Comparison of ENCODE assay signal across 8 mouse cellular contexts in the genomic region with DNA sequence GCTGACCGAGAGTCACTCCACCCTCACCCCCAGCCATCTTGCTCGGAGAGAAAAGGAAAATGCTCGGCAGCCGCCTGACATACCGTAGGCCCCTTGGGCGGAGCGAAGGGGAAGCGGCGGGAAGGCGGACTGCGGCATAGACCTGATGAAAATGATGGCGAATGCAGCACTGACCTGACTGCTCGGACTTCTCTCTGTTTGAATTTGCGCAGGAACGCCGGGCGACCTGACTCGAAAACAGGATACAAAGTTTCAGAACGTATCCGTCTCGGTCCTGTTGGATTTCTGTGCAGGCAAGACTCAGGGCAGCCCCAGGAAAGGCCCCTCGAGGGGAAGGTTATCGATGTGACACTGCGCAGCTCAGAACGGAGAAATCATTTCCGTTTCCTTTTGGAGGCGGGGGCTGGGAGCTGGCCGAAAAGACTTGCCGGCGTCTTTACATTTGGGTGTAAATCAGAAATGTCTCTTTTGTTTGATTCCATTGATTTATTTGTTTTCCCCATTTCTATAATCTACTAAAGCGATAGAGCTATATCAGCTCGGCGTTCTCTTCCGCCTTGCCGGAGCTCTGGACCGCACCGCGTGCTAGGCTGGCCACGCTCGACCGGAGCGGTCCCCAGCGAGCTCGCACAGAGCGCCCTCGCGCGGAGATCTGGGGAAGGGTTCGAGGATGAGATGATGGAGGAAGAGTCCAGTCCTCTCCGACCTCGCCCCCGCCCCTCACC. TPM values are rescaled to one million over a fixed set of nuclear protein-coding genes. Genes with fewer than 3 reads are reported as not detected.
DNase-seq lines count a peak whose midpoint lies in the region; ATAC-seq and TF ChIP-seq lines count a peak whose summit lies in the region.

TSS of gene Eif2s3x (minus strand) at position 266 of the 725 bp plus-strand sequence.

- peak within 1 kb of the TSS; percentile 99 for H3K27ac ChIP-seq in MEL (ENCODE audit: control insufficient read depth, low read depth, low read length)
- H3K27ac ChIP-seq in hindbrain, embryonic 10.5 days: peak within 1 kb of the TSS; percentile 90
- peak within 1 kb of the TSS; percentile 71 for H3K27ac ChIP-seq in lung, postnatal 0 days (ENCODE audit: low read length)

- no peak for TF ChIP-seq EP300 in MEL (IDR thresholded peaks at IDR 0.05; ENCODE audit: low read depth in 1 of 2, low read length in 2 of 2)
- 0 out of 2 replicates have a peak, but pooled peaks have one; percentile 18 for TF ChIP-seq EP300 in lung, postnatal 0 days (IDR thresholded peaks at IDR 0.05)

- WGBS in hindbrain, embryonic 10.5 days: under 1% methylated on average over 52 of the region's 52 CpGs
- WGBS in lung, postnatal 0 days: under 1% methylated on average over 52 of the region's 52 CpGs

- peak; percentile 96 for ATAC-seq in frontal cortex, adult (ENCODE audit: low TSS enrichment)
- peak; percentile 96 for ATAC-seq in lung, postnatal 0 days

- no peaks in the 10 kb centered on the region for H3K9me3 ChIP-seq in MEL (replicated peaks; ENCODE audit: insufficient read depth, low read length)
- H3K9me3 ChIP-seq in hindbrain, embryonic 10.5 days: no peaks in the 10 kb centered on the region
- H3K9me3 ChIP-seq in lung, postnatal 0 days (ENCODE audit: low read length): no peaks in the 10 kb centered on the region

- peak in 2 of 3 experiments; percentile 62 to 78; a peak in 5 of 6 replicates for TF ChIP-seq CTCF in MEL (IDR thresholded peaks at IDR 0.05 in 2 of 3, conservative IDR thresholded peaks at IDR 0.05 in 1 of 3; ENCODE audit: control insufficient read depth in 1 of 3, insufficient read depth in 1 of 3, low read depth in 2 of 3, low read length in 3 of 3, poor library complexity in 1 of 3, severe bottlenecking in 1 of 3)
- TF ChIP-seq CTCF in lung, postnatal 0 days (IDR thresholded peaks at IDR 0.05): peak; percentile 76

- H3K79me2 ChIP-seq in MEL (ENCODE audit: control insufficient read depth, insufficient read depth, low read length, poor library complexity): peaks cover 19% of the 10 kb centered on the region

- peak within 1 kb of the TSS; percentile 96 to 98 for H3K4me3 ChIP-seq in MEL (ENCODE audit: control insufficient read depth in 1 of 2, insufficient read depth in 1 of 2, low read depth in 2 of 2, low read length in 2 of 2)
- H3K4me3 ChIP-seq in hindbrain, embryonic 10.5 days: peak within 1 kb of the TSS; percentile 80
- H3K4me3 ChIP-seq in lung, postnatal 0 days (ENCODE audit: low read depth, low read length): peak within 1 kb of the TSS; percentile 78

- peak within 1 kb of the TSS; percentile 65 for H3K4me2 ChIP-seq in lung, postnatal 0 days (replicated peaks; ENCODE audit: low read depth, low read length)

- peak; percentile 90 for DNase-seq in MEL (ENCODE audit: low read depth, low spot score)
- peak; percentile 93 for DNase-seq in cerebellum, adult 8-10 months
- DNase-seq in hindbrain, embryonic 10.5 days (ENCODE audit: low spot score): peak; percentile 86
- peak; percentile 71 for DNase-seq in layer of hippocampus, adult 9-11 months
- peak; percentile 93 for DNase-seq in lung, postnatal 0 days (ENCODE audit: low spot score)
- peak; percentile 90 for DNase-seq in ovary, postnatal 14 days (ENCODE audit: low spot score)
- peak; percentile 83 for DNase-seq in thymus, postnatal 14 days

- peaks cover 10 to 24% of the 10 kb centered on the region in 2 experiments for H3K36me3 ChIP-seq in MEL (ENCODE audit: control insufficient read depth in 1 of 2, insufficient read depth in 2 of 2, low read length in 2 of 2)
- peaks cover 30% of the 10 kb centered on the region for H3K36me3 ChIP-seq in hindbrain, embryonic 10.5 days
- H3K36me3 ChIP-seq in lung, postnatal 0 days (ENCODE audit: insufficient read depth, low read length): no peaks in the 10 kb centered on the region

- no peaks in the 10 kb centered on the region; a peak in 1 of 4 replicates for H3K4me1 ChIP-seq in MEL (ENCODE audit: control insufficient read depth in 1 of 2, insufficient read depth in 2 of 2, low read length in 2 of 2)
- H3K4me1 ChIP-seq in hindbrain, embryonic 10.5 days (replicated peaks): 0 out of 2 replicates have a peak, but pooled peaks cover 3% of the 10 kb centered on the region
- no peaks in the 10 kb centered on the region for H3K4me1 ChIP-seq in lung, postnatal 0 days (ENCODE audit: insufficient read depth, low read depth, low read length)

- no peak; the same call in 1 of the 2 replicates for TF ChIP-seq RAD21 in MEL (IDR thresholded peaks at IDR 0.05; ENCODE audit: low read depth, low read length)

- peak within 1 kb of the TSS; percentile 94 for H3K9ac ChIP-seq in MEL (ENCODE audit: control insufficient read depth, low read depth, low read length, poor library complexity, severe bottlenecking)
- peak within 1 kb of the TSS; percentile 66 for H3K9ac ChIP-seq in lung, postnatal 0 days (replicated peaks; ENCODE audit: low read depth)

- TF ChIP-seq POLR2A in MEL (IDR thresholded peaks at IDR 0.05; ENCODE audit: control insufficient read depth in 1 of 2, insufficient read depth in 1 of 2, low read depth in 1 of 2, low read length in 2 of 2, poor library complexity in 1 of 2): peak; percentile 15 to 74; a peak in 2 of 4 replicates

- no peaks in the 10 kb centered on the region for H3K27me3 ChIP-seq in MEL (ENCODE audit: control insufficient read depth in 1 of 2, insufficient read depth in 2 of 2, low read length in 2 of 2)
- H3K27me3 ChIP-seq in hindbrain, embryonic 10.5 days (ENCODE audit: insufficient read depth, poor library complexity, severe bottlenecking): no peaks in the 10 kb centered on the region
- H3K27me3 ChIP-seq in lung, postnatal 0 days (replicated peaks; ENCODE audit: insufficient read depth, low read length): no peaks in the 10 kb centered on the region

TF ChIP-seq in MEL, 35 proteins besides CTCF, POLR2A, EP300 and RAD21:
- TF ChIP-seq E2F4 (IDR thresholded peaks at IDR 0.05; ENCODE audit: borderline replicate concordance, low read depth, low read length): no peak
- peak; percentile 94 for TF ChIP-seq MAX (IDR thresholded peaks at IDR 0.05; ENCODE audit: low read length)
- no peak; the same call in 1 of the 2 replicates for TF ChIP-seq KAT2A (conservative IDR thresholded peaks at IDR 0.05; ENCODE audit: low read depth, low read length)
- peak; percentile 99 for TF ChIP-seq MYC (IDR thresholded peaks at IDR 0.05; ENCODE audit: low read depth, low read length)
- peak; percentile 51; the same call in 1 of the 2 replicates for TF ChIP-seq NRF1 (IDR thresholded peaks at IDR 0.05; ENCODE audit: insufficient read depth, low read depth, low read length, poor library complexity, severe bottlenecking)
- TF ChIP-seq ZMIZ1 (IDR thresholded peaks at IDR 0.05; ENCODE audit: low read depth, low read length): 0 out of 2 replicates have a peak, but pooled peaks have one; percentile 52
- TF ChIP-seq HCFC1 (IDR thresholded peaks at IDR 0.05; ENCODE audit: low read depth, low read length): peak; percentile 88
- TF ChIP-seq MXI1 (IDR thresholded peaks at IDR 0.05; ENCODE audit: low read depth, low read length): peak; percentile 71; the same call in 1 of the 2 replicates
- peak; percentile 80 for TF ChIP-seq NELFE (IDR thresholded peaks at IDR 0.05; ENCODE audit: low read depth, low read length)
- TF ChIP-seq POLR2AphosphoS2 (IDR thresholded peaks at IDR 0.05; ENCODE audit: low read length): peak; percentile 88; the same call in 1 of the 2 replicates
- TF ChIP-seq ETS1 (IDR thresholded peaks at IDR 0.05; ENCODE audit: low read depth, low read length): no peak
- peak; percentile 44 for TF ChIP-seq TBP (IDR thresholded peaks at IDR 0.05; ENCODE audit: low read depth, low read length)

RNA-seq across cellular contexts. Expression of gene Eif2s3x, which starts in this region (rescaled TPM):
- total RNA-seq in MEL (2012; rRNA removed): 183 and 197 TPM in 2 replicates
- polyA plus RNA-seq in MEL (2012; ENCODE audit: insufficient read depth in 1 of 2, insufficient read length in 2 of 2, low read depth in 1 of 2, low replicate concordance in 2 of 2, missing spikeins in 1 of 2): 100 to 1,000 TPM; 226 to 551 TPM
- 95.3 and 101 TPM in 2 replicates for polyA plus RNA-seq in hindbrain, embryonic 10.5 days (2016; fragmentation: Nextera tagmentation; extraction: Ambion mirVana)
- polyA plus RNA-seq in lung, postnatal 0 days (2015; fragmentation: Nextera tagmentation; extraction: Ambion mirVana): 32.0 and 36.1 TPM in 2 replicates

Comparison
In these comparisons a context has a peak if more than half of its experiments do, and no peak if none do; other contexts are left out.
1. Peak in every context shown above with its lines: DNase-seq, ATAC-seq, H3K4me3 ChIP-seq and H3K27ac ChIP-seq.